Comparison of ENCODE assay signal across 8 mouse cellular contexts in genomic region chrX:94365381-94365925, GRCm38 (mm10). TPM values are rescaled to one million over a fixed set of nuclear protein-coding genes. Genes with fewer than 3 reads are reported as not detected.
DNase-seq lines count a peak whose midpoint lies in the region; ATAC-seq and TF ChIP-seq lines count a peak whose summit lies in the region.

No protein-coding gene starts in this region.

- WGBS in heart, embryonic 11.5 days (ENCODE audit: insufficient replicate concordance): 32% methylated on average over 14 of the region's 14 CpGs
- 27% methylated on average over 14 of the region's 14 CpGs for WGBS in heart, postnatal 0 days

- H3K9ac ChIP-seq in heart, embryonic 11.5 days (ENCODE audit: low read depth, low read length): no peak overlapping the region
- H3K9ac ChIP-seq in heart, postnatal 0 days (replicated peaks; ENCODE audit: low read depth, low read length): no peak overlapping the region

- no peak overlapping the region for H3K27ac ChIP-seq in heart, embryonic 11.5 days (ENCODE audit: low read depth, low read length)
- H3K27ac ChIP-seq in heart, postnatal 0 days (ENCODE audit: low read depth): no peak overlapping the region

- H3K27me3 ChIP-seq in heart, embryonic 11.5 days (ENCODE audit: control insufficient read depth, insufficient read depth, low read length): peaks cover 38% of the 10 kb centered on the region
- H3K27me3 ChIP-seq in heart, postnatal 0 days (ENCODE audit: control insufficient read depth, insufficient read depth, low read length): peaks cover 62% of the 10 kb centered on the region

- H3K4me3 ChIP-seq in heart, embryonic 11.5 days (ENCODE audit: low read depth, low read length): peak overlapping the region; percentile 34
- H3K4me3 ChIP-seq in heart, postnatal 0 days (ENCODE audit: low read depth, low read length): peak overlapping the region; percentile 38

- no peak for TF ChIP-seq EP300 in heart, postnatal 0 days (IDR thresholded peaks at IDR 0.05; ENCODE audit: low read depth)

- TF ChIP-seq CTCF in heart, postnatal 0 days (IDR thresholded peaks at IDR 0.05; ENCODE audit: low read depth): no peak

- DNase-seq in heart, adult 8-10 months (ENCODE audit: low spot score): no peak
- peak; percentile 35 for DNase-seq in Muller cell, postnatal 12 days (ENCODE audit: inconsistent ontology term)
- DNase-seq in heart, postnatal 0 days (ENCODE audit: low spot score): no peak
- DNase-seq in mesoderm, embryonic 11.5 days (ENCODE audit: low read depth, low spot score): peak; percentile 7
- DNase-seq in right cerebral cortex, adult 18-20 months: no peak
- no peak for DNase-seq in frontal cortex, postnatal 14 days (ENCODE audit: low spot score in 2 of 2)

- no peaks in the 10 kb centered on the region for H3K9me3 ChIP-seq in heart, embryonic 11.5 days (replicated peaks; ENCODE audit: control insufficient read depth, low read length)
- H3K9me3 ChIP-seq in heart, postnatal 0 days (replicated peaks; ENCODE audit: control insufficient read depth, low read length): no peaks in the 10 kb centered on the region

- ATAC-seq in heart, embryonic 11.5 days (replicated peaks; ENCODE audit: insufficient number of reproducible peaks, low FRiP score, low TSS enrichment): no peak
- ATAC-seq in heart, postnatal 0 days (ENCODE audit: insufficient read depth, low read depth): no peak
- ATAC-seq in megakaryocyte, adult 5-6 weeks (ENCODE audit: poor library complexity, severe bottlenecking): no peak

- no peaks in the 10 kb centered on the region for H3K36me3 ChIP-seq in heart, embryonic 11.5 days (ENCODE audit: control insufficient read depth, insufficient read depth, low read length)
- no peaks in the 10 kb centered on the region for H3K36me3 ChIP-seq in heart, postnatal 0 days (replicated peaks; ENCODE audit: control insufficient read depth, insufficient read depth, low read length)

- H3K4me2 ChIP-seq in heart, embryonic 11.5 days: peak overlapping the region; percentile 62
- peak overlapping the region; percentile 59 for H3K4me2 ChIP-seq in heart, postnatal 0 days (ENCODE audit: low read depth, low read length)

- no peaks in the 10 kb centered on the region for H3K4me1 ChIP-seq in heart, embryonic 11.5 days (ENCODE audit: control insufficient read depth, insufficient read depth, low read length)
- no peaks in the 10 kb centered on the region for H3K4me1 ChIP-seq in heart, postnatal 0 days (ENCODE audit: control insufficient read depth, insufficient read depth)

RNA-seq across cellular contexts. Expression of gene Fam90a1b, which starts 1.1 kb away (rescaled TPM):
- 0.14 TPM in 1 of 2 replicates, not detected in the other for polyA plus RNA-seq in heart, embryonic 11.5 days (2014; fragmentation: Nextera tagmentation; extraction: Ambion mirVana)
- not detected for total RNA-seq in heart, adult 8-10 months (2022)
- not detected in 2 replicates for total RNA-seq in heart, postnatal 0 days (2014; rRNA removed; ENCODE audit: low replicate concordance)
- polyA plus RNA-seq in heart, postnatal 0 days (2015; fragmentation: Nextera tagmentation; extraction: Ambion mirVana): not detected in 2 replicates
- total RNA-seq in megakaryocyte, adult 5-6 weeks (2015): not detected in 2 replicates
- total RNA-seq in megakaryocyte, adult 5-6 weeks (2017): 0.18 and 0.24 TPM in 2 replicates

RNA-seq across cellular contexts. Expression of gene Apoo, which starts 1.5 kb away (rescaled TPM):
- polyA plus RNA-seq in heart, embryonic 11.5 days (2014; fragmentation: Nextera tagmentation; extraction: Ambion mirVana): 151 and 162 TPM in 2 replicates
- total RNA-seq in heart, adult 8-10 months (2022): 100 to 1,000 TPM; 191 to 265 (median 236) TPM
- 168 and 242 TPM in 2 replicates for total RNA-seq in heart, postnatal 0 days (2014; rRNA removed; ENCODE audit: low replicate concordance)
- 395 and 420 TPM in 2 replicates for polyA plus RNA-seq in heart, postnatal 0 days (2015; fragmentation: Nextera tagmentation; extraction: Ambion mirVana)
- 22.4 and 26.4 TPM in 2 replicates for total RNA-seq in megakaryocyte, adult 5-6 weeks (2015)
- total RNA-seq in megakaryocyte, adult 5-6 weeks (2017): 9.7 and 11.6 TPM in 2 replicates

Comparison
In these comparisons a context has a peak if more than half of its experiments do, and no peak if none do; other contexts are left out.
1. DNase-seq: peak in Muller cell, postnatal 12 days (single experiment) and mesoderm, embryonic 11.5 days (single experiment); none in heart, adult 8-10 months (single experiment), heart, postnatal 0 days (single experiment), right cerebral cortex, adult 18-20 months (single experiment) and frontal cortex, postnatal 14 days (0 of 2).